Mouse (Mus musculus): ENCODE measurements around the gene Cbx2. TPM values are rescaled to one million over a fixed set of nuclear protein-coding genes. Genes with fewer than 3 reads are reported as not detected.

Gene Cbx2
- polyA plus RNA-seq (2014; fragmentation: Illumina TruSeq; extraction: RNeasy Lipid Tissue Mini Kit (QIAGEN cat#74804); ENCODE audit: low read depth, low replicate concordance) = 2.7 TPM

DNA sequence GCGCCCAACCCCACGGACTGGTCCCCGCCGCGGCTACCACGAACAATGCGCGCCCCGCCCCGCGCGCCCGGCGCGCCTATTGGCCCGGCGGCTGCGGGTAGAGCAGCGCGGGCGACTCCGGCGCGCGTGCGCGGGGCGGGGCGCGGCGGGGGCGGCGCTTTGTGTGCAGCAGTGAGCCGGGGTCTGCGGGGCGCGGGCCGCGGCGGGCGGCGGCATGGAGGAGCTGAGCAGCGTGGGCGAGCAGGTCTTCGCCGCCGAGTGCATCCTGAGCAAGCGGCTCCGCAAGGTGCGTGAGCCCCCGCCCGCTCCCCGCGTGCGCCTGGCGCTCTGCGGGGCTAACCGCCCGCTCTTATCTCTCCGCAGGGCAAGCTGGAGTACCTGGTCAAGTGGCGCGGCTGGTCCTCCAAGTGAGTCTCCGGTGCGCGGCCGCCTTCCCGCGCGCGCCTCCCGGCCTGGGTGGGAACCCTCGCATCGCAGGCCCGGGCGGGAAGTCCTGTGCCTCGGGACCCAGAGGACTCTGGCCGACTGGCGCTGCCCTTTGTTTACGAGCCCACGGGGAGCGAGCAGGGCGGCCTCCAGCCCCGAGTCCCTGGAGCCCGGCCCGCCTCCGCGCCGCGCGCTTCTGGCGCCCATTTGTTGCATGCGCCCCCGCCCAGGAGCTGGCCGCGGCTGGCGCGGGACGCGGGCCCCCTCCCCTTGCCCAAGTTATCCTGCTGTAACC lies at the start of gene Cbx2:
Cbx2 (plus strand) TSS at position 68 of the 721 bp plus-strand sequence.

DNA sequence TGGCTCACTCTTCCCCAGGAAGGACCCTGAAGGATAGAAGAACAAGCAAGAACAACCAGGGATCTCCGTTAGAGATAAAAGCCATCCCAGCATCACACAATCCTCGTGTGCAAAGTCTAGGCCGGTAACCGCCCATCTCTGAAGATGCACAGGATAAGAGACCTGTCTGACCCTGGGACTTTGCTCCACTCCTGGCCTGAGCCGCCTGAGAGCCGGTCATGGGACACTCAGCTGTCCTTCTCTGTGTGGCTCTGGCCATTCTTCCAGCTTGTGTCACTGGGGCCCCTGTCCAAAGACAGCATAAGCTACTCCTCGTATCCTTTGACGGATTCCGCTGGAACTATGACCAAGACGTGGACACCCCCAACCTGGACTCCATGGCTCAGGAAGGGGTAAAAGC lies 34.8 kb upstream of the Cbx2 start, which contains the start of gene Enpp7:
Enpp7 (plus strand) TSS at position 190 of the 400 bp plus-strand sequence.

DNA sequence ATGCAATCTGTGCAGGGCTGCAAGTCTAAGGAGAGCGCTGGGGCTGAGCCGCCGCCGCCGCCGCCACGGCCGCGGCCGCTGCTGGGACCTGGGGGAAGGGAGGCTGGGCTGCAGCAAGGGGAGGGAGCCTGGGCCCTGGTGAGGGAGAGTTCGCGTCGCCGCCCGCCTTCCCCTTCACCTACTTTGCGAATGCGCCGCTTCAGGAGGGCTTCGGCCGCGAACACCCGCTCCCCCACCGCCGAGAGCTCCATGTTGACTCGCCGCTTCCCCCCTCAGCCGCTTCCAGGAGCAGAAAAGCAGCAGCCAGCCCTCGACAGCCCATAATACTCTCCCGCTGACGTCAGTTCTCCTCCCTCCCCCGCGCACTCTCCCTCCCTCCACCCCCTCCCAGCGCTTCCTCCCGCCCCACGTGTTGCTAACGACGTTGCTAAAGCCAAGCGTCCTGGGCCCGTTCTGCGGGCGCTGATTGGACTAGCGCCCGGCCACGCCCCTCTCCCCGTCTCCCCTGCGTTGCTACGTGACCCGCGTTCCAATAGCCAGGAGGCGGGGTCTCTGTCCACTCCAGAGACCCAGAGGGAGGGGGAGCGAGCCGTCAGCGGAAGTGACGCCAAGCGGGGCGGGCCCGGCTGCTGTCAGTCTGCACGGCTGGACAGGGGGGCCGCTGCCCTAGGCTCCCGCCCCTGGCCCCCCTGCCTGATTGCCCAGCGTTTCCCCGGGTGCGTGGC lies 18.0 kb downstream of the Cbx2 start, which contains the start of gene Cbx8:
Cbx8 (minus strand) TSS at position 370 of the 725 bp plus-strand sequence.

Other genes with a start within 250 kb of the Cbx2 start
- gene Rbfox3, start 111.4 kb upstream of the Cbx2 start, polyA plus RNA-seq (2014; fragmentation: Illumina TruSeq; extraction: RNeasy Lipid Tissue Mini Kit (QIAGEN cat#74804); ENCODE audit: low read depth, low replicate concordance) = 10.0 TPM
- gene Enpp7, start 34.8 kb upstream of the Cbx2 start, polyA plus RNA-seq (2014; fragmentation: Illumina TruSeq; extraction: RNeasy Lipid Tissue Mini Kit (QIAGEN cat#74804); ENCODE audit: low read depth, low replicate concordance) = not detected
- 6.0 TPM for gene Cbx8, start 18.0 kb downstream of the Cbx2 start, polyA plus RNA-seq (2014; fragmentation: Illumina TruSeq; extraction: RNeasy Lipid Tissue Mini Kit (QIAGEN cat#74804); ENCODE audit: low read depth, low replicate concordance)
- gene Cbx4, start 63.3 kb downstream of the Cbx2 start, polyA plus RNA-seq (2014; fragmentation: Illumina TruSeq; extraction: RNeasy Lipid Tissue Mini Kit (QIAGEN cat#74804); ENCODE audit: low read depth, low replicate concordance) = 15.9 TPM
- 11.0 TPM for gene Tbc1d16, start 205.5 kb downstream of the Cbx2 start, polyA plus RNA-seq (2014; fragmentation: Illumina TruSeq; extraction: RNeasy Lipid Tissue Mini Kit (QIAGEN cat#74804); ENCODE audit: low read depth, low replicate concordance)
- gene Ccdc40, start 205.6 kb downstream of the Cbx2 start, polyA plus RNA-seq (2014; fragmentation: Illumina TruSeq; extraction: RNeasy Lipid Tissue Mini Kit (QIAGEN cat#74804); ENCODE audit: low read depth, low replicate concordance) = 7.2 TPM
- gene Gaa, start 244.9 kb downstream of the Cbx2 start, polyA plus RNA-seq (2014; fragmentation: Illumina TruSeq; extraction: RNeasy Lipid Tissue Mini Kit (QIAGEN cat#74804); ENCODE audit: low read depth, low replicate concordance) = 98.1 TPM

Data from adipose tissue, adult 10 weeks (tissue).